Mouse (Mus musculus) heart, postnatal 0 days (tissue): Measurements from ENCODE around the gene Cmtm8. TPM values are rescaled to one million over a fixed set of nuclear protein-coding genes. Genes with fewer than 3 reads are reported as not detected.

Experiments
- ATAC-seq: fragments of 200-750 bp; cut with Nextera tagmentation; 2 replicates; pipeline ENCODE4 v1.8.0; 2017; ENCODE audit warnings: low read depth, moderate number of reproducible peaks, moderate library complexity; ENCODE audit not compliant: insufficient read depth
- DNase-seq: peaks from one replicate; pipeline ENCODE4 v3.0.0-alpha.2; 2016; ENCODE audit warnings: low spot score
- H3K27ac ChIP-seq: fragments of 300-500 bp; sonication (generic); 2 replicates; pipeline ENCODE4 v1.5.1; 2014; ENCODE audit warnings: low read depth, mild to moderate bottlenecking
- H3K27me3 ChIP-seq: fragments of 300-500 bp; sonication (generic); 2 replicates; pipeline ENCODE4 v1.6.1; 2014; ENCODE audit warnings: low read length, mixed read lengths; ENCODE audit not compliant: control insufficient read depth, insufficient read depth
- H3K36me3 ChIP-seq: fragments of 300-500 bp; sonication (generic); replicated peaks from 2 replicates; pipeline ENCODE4 v1.6.1; 2014; ENCODE audit warnings: low read length, mixed read lengths; ENCODE audit not compliant: control insufficient read depth, insufficient read depth
- H3K4me1 ChIP-seq: fragments of 300-500 bp; sonication (generic); 2 replicates; pipeline ENCODE4 v1.6.1; 2014; ENCODE audit warnings: antibody characterized with exemption; ENCODE audit not compliant: control insufficient read depth, insufficient read depth
- H3K4me2 ChIP-seq: fragments of 300-500 bp; sonication (generic); 2 replicates; pipeline ENCODE4 v1.6.1; 2014; ENCODE audit warnings: low read depth, mild to moderate bottlenecking, low read length, moderate library complexity
- H3K4me3 ChIP-seq: fragments of 300-500 bp; sonication (generic); 2 replicates; pipeline ENCODE4 v1.5.1; 2014; ENCODE audit warnings: low read depth, low read length
- H3K9ac ChIP-seq: fragments of 300-500 bp; sonication (generic); replicated peaks from 2 replicates; pipeline ENCODE4 v1.6.1; 2014; ENCODE audit warnings: low read depth, low read length, mixed read lengths
- H3K9me3 ChIP-seq: fragments of 300-500 bp; sonication (generic); replicated peaks from 2 replicates; pipeline ENCODE4 v1.6.1; 2016; ENCODE audit warnings: low read length; ENCODE audit not compliant: control insufficient read depth
- CTCF ChIP-seq: IDR thresholded peaks from 2 replicates; pipeline ENCODE4 v1.5.1; 2016; ENCODE audit warnings: antibody characterized with exemption, control low read depth, low read depth
- EP300 ChIP-seq: IDR thresholded peaks from 2 replicates; pipeline ENCODE4 v1.6.1; 2016; ENCODE audit warnings: antibody characterized with exemption, low read depth
- WGBS: fragments of 180-500 bp; shearing (Covaris S2); extraction: QIAGEN DNeasy Blood & Tissue Kit; methylation state at CpG from one replicate; pipeline ENCODE4 v1.1.7; 2014; 5-methylcytosine and 5-hydroxymethylcytosine counted together
- polyA plus RNA-seq: library from polyadenylated mRNA; unstranded; fragments of >200 nt; fragmentation: Nextera tagmentation; extraction: Ambion mirVana; gene quantifications from 2 replicates; pipeline ENCODE4 v1.2.1, GENCODE M21; 2015
- total RNA-seq: library from RNA; depleted of rRNA; stranded (reverse); fragments of >200 nt; gene quantifications from 2 replicates; pipeline ENCODE4 v1.2.3, GENCODE M21; 2014; ENCODE audit warnings: low replicate concordance; rRNA removed

The Cmtm8 gene
- total and polyA plus RNA-seq, 2 experiments from 2014 or later: 14.4 to 14.8 TPM

DNA sequence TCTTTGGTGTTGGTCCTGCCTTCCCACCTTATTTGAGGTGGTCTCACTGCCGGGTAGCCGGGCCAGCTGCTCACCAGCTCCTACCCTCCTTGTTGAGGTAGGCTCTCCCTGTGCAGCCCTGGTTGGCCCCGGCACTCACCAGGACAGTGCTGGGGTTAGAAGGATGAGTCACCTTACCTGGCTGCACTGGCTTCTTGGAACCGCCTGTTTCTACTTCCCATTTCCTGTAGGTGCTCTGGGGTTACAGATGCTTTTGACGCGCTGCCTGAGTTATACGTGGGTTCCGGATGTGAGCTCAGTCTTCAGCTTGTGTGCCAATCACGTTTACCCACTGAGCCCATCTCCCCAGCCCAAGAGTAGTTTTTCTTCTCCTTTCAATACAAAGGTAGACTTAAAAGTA is 103.6 kb downstream of the Cmtm8 start:
- WGBS: 81% methylated on average over 9 of the region's 9 CpGs
- Histone ChIP-seq H3K4me2 (no peak overlapping the region), H3K27ac (no peak overlapping the region), H3K4me1 (peaks cover 22% of the 10 kb centered on the region), H3K36me3 (peaks cover 20% of the 10 kb centered on the region), H3K4me3 (no peak overlapping the region), H3K9me3 (no peaks in the 10 kb centered on the region), H3K9ac (no peak overlapping the region), H3K27me3 (no peaks in the 10 kb centered on the region)
- ATAC-seq (no peak), DNase-seq (no peak)
- no peak for TF ChIP-seq CTCF
- TF ChIP-seq EP300: no peak

Other genes starting within 250 kb of the Cmtm8 start
- gene Cnot10, start 204.0 kb downstream of the Cmtm8 start, total RNA-seq: 19.7 and 35.6 TPM in 2 replicates
- gene Cnot10, start 204.0 kb downstream of the Cmtm8 start, polyA plus RNA-seq: 24.3 and 25.7 TPM in 2 replicates
- 76.0 and 84.0 TPM in 2 replicates for gene Dync1li1, start 155.4 kb downstream of the Cmtm8 start, total RNA-seq
- gene Dync1li1, start 155.4 kb downstream of the Cmtm8 start, polyA plus RNA-seq: 70.5 and 75.2 TPM in 2 replicates
- gene Cmtm6, start 113.0 kb downstream of the Cmtm8 start, total RNA-seq: 22.8 and 30.1 TPM in 2 replicates
- 29.9 and 33.8 TPM in 2 replicates for gene Cmtm6, start 113.0 kb downstream of the Cmtm8 start, polyA plus RNA-seq
- 145 and 181 TPM in 2 replicates for gene Cmtm7, start 62.3 kb downstream of the Cmtm8 start, total RNA-seq
- 85.7 and 89.6 TPM in 2 replicates for gene Cmtm7, start 62.3 kb downstream of the Cmtm8 start, polyA plus RNA-seq
- 30.8 TPM in 2 replicates for gene Gpd1l, start 89.8 kb upstream of the Cmtm8 start, total RNA-seq
- gene Gpd1l, start 89.8 kb upstream of the Cmtm8 start, polyA plus RNA-seq: 14.2 and 15.3 TPM in 2 replicates
- gene Osbpl10, start 134.4 kb upstream of the Cmtm8 start, total RNA-seq: 2.9 and 3.0 TPM in 2 replicates
- gene Osbpl10, start 134.4 kb upstream of the Cmtm8 start, polyA plus RNA-seq: 0.36 and 0.44 TPM in 2 replicates
- 57.4 and 71.9 TPM in 2 replicates for gene Rps27rt, start 138.6 kb upstream of the Cmtm8 start, total RNA-seq
- 270 and 308 TPM in 2 replicates for gene Rps27rt, start 138.6 kb upstream of the Cmtm8 start, polyA plus RNA-seq